Mouse (Mus musculus) MEL (cell line): ENCODE measurements around the gene Osbpl8. TPM values are rescaled to one million over a fixed set of nuclear protein-coding genes. Genes with fewer than 3 reads are reported as not detected.

Experiments used
- DNase-seq: peaks from one replicate; pipeline ENCODE4 v3.0.0; 2011; ENCODE audit warnings: low read depth, low spot score
- H3K27ac ChIP-seq: 2 replicates; pipeline ENCODE4 v1.5.1; 2012; ENCODE audit warnings: low read depth, mild to moderate bottlenecking, control low read depth, low read length, moderate library complexity; ENCODE audit not compliant: control insufficient read depth
- H3K27me3 ChIP-seq, 2 experiments: fragments of 150-350 bp in 1 of 2; sonication (generic) in 1 of 2; 2 replicates each; pipeline ENCODE4 v1.6.1; 2012; ENCODE audit warnings: low read length in 2 of 2, mild to moderate bottlenecking in 2 of 2, improper control_type of control experiment in 1 of 2, moderate library complexity in 1 of 2; ENCODE audit not compliant: insufficient read depth in 2 of 2, control insufficient read depth in 1 of 2
- H3K36me3 ChIP-seq, 2 experiments: 2 replicates each; pipeline ENCODE4 v1.6.1; 2012 to 2014; ENCODE audit warnings: low read length in 2 of 2, improper control_type of control experiment in 1 of 2, inconsistent platforms in 1 of 2, mild to moderate bottlenecking in 1 of 2; ENCODE audit not compliant: insufficient read depth in 2 of 2, control insufficient read depth in 1 of 2
- H3K4me1 ChIP-seq, 2 experiments: fragments of 150-350 bp in 1 of 2; sonication (generic) in 1 of 2; 2 replicates each; pipeline ENCODE4 v1.6.1; 2012; ENCODE audit warnings: low read length in 2 of 2, improper control_type of control experiment in 1 of 2, mild to moderate bottlenecking in 1 of 2; ENCODE audit not compliant: insufficient read depth in 2 of 2, control insufficient read depth in 1 of 2
- H3K4me3 ChIP-seq, 2 experiments: fragments of 150-350 bp in 1 of 2; sonication (generic) in 1 of 2; 2 replicates each; pipeline ENCODE4 v1.5.1; 2012; ENCODE audit warnings: low read depth in 2 of 2, low read length in 2 of 2, mild to moderate bottlenecking in 2 of 2, moderate library complexity in 2 of 2, control low read depth in 1 of 2, improper control_type of control experiment in 1 of 2; ENCODE audit not compliant: control insufficient read depth in 1 of 2, insufficient read depth in 1 of 2
- H3K79me2 ChIP-seq: 2 replicates; pipeline ENCODE4 v1.6.1; 2012; ENCODE audit warnings: mild to moderate bottlenecking, low read length, moderate library complexity; ENCODE audit not compliant: control insufficient read depth, poor library complexity, insufficient read depth
- H3K9ac ChIP-seq: 2 replicates; pipeline ENCODE4 v1.6.1; 2012; ENCODE audit warnings: low read depth, mild to moderate bottlenecking, control low read depth, low read length, moderate library complexity; ENCODE audit not compliant: control insufficient read depth, poor library complexity, severe bottlenecking
- H3K9me3 ChIP-seq: fragments of 150-350 bp; sonication (generic); replicated peaks from 2 replicates; pipeline ENCODE4 v1.6.1; 2012; ENCODE audit warnings: mild to moderate bottlenecking, low read length, improper control_type of control experiment, moderate library complexity; ENCODE audit not compliant: insufficient read depth
- BHLHE40 ChIP-seq: IDR thresholded peaks from 2 replicates; pipeline ENCODE4 v1.6.1; 2012; ENCODE audit warnings: low read depth, mild to moderate bottlenecking, inconsistent platforms, low read length, improper control_type of control experiment, borderline replicate concordance
- CHD2 ChIP-seq: IDR thresholded peaks from 2 replicates; pipeline ENCODE4 v1.6.1; 2011; ENCODE audit warnings: low read length, improper control_type of control experiment
- CTCF ChIP-seq, 3 experiments: IDR thresholded peaks in 2 of 3; conservative IDR thresholded peaks in 1 of 3; 2 replicates each; pipeline ENCODE4 v1.5.1; 2011 to 2012; ENCODE audit warnings: low read length in 3 of 3, low read depth in 2 of 3, mild to moderate bottlenecking in 2 of 3, improper control_type of control experiment in 1 of 3, inconsistent platforms in 1 of 3, mixed read lengths in 1 of 3, moderate library complexity in 1 of 3; ENCODE audit not compliant: control insufficient read depth in 1 of 3, insufficient read depth in 1 of 3, poor library complexity in 1 of 3, severe bottlenecking in 1 of 3
- E2F4 ChIP-seq: IDR thresholded peaks from 2 replicates; pipeline ENCODE4 v1.6.1; 2011; ENCODE audit warnings: low read depth, low read length, improper control_type of control experiment, borderline replicate concordance
- ELF1 ChIP-seq: IDR thresholded peaks from 2 replicates; pipeline ENCODE4 v1.6.1; 2014; ENCODE audit warnings: low read depth, mild to moderate bottlenecking, inconsistent platforms, low read length, improper control_type of control experiment, moderate library complexity
- EP300 ChIP-seq, 2 experiments: IDR thresholded peaks; 2 replicates each; pipeline ENCODE4 v1.6.1; 2011; ENCODE audit warnings: improper control_type of control experiment in 2 of 2, low read length in 2 of 2, low read depth in 1 of 2, mild to moderate bottlenecking in 1 of 2
- ETS1 ChIP-seq: IDR thresholded peaks from 2 replicates; pipeline ENCODE4 v1.6.1; 2012; ENCODE audit warnings: low read depth, mild to moderate bottlenecking, inconsistent platforms, low read length, improper control_type of control experiment, moderate library complexity
- GABPA ChIP-seq: IDR thresholded peaks from 2 replicates; pipeline ENCODE4 v1.6.1; 2012; ENCODE audit warnings: low read depth, mild to moderate bottlenecking, inconsistent platforms, low read length, improper control_type of control experiment, moderate library complexity
- GATA1 ChIP-seq: IDR thresholded peaks from 2 replicates; pipeline ENCODE4 v1.6.1; 2011; ENCODE audit warnings: low read depth, low read length, improper control_type of control experiment
- HCFC1 ChIP-seq: IDR thresholded peaks from 2 replicates; pipeline ENCODE4 v1.6.1; 2012; ENCODE audit warnings: low read depth, mild to moderate bottlenecking, inconsistent platforms, low read length, improper control_type of control experiment, moderate library complexity
- JUND ChIP-seq: IDR thresholded peaks from 2 replicates; pipeline ENCODE4 v1.6.1; 2011; ENCODE audit warnings: low read depth, mild to moderate bottlenecking, improper control_type of control experiment, low read length
- KAT2A ChIP-seq: conservative IDR thresholded peaks from 2 replicates; pipeline ENCODE4 v1.6.1; 2012; ENCODE audit warnings: low read depth, low read length, improper control_type of control experiment, inconsistent platforms
- MAFK ChIP-seq: IDR thresholded peaks from 2 replicates; pipeline ENCODE4 v1.6.1; 2011; ENCODE audit warnings: low read depth, mild to moderate bottlenecking, low read length, improper control_type of control experiment, borderline replicate concordance
- MAX ChIP-seq: IDR thresholded peaks from 2 replicates; pipeline ENCODE4 v1.6.1; 2011; ENCODE audit warnings: low read length, improper control_type of control experiment
- MYB ChIP-seq: IDR thresholded peaks from 2 replicates; pipeline ENCODE4 v1.6.1; 2011; ENCODE audit warnings: mild to moderate bottlenecking, low read depth, low read length, improper control_type of control experiment
- MYC ChIP-seq: IDR thresholded peaks from 2 replicates; pipeline ENCODE4 v1.6.1; 2011; ENCODE audit warnings: low read depth, mild to moderate bottlenecking, low read length, improper control_type of control experiment, moderate library complexity
- NELFE ChIP-seq: IDR thresholded peaks from 2 replicates; pipeline ENCODE4 v1.6.1; 2011; ENCODE audit warnings: low read depth, low read length, improper control_type of control experiment
- NRF1 ChIP-seq: IDR thresholded peaks from 2 replicates; pipeline ENCODE4 v1.6.1; 2014; ENCODE audit warnings: low read depth, mild to moderate bottlenecking, inconsistent platforms, low read length, improper control_type of control experiment, moderate library complexity; ENCODE audit not compliant: poor library complexity, insufficient read depth, severe bottlenecking
- POLR2A ChIP-seq, 2 experiments: IDR thresholded peaks; 2 replicates each; pipeline ENCODE4 v1.6.1; 2011 to 2012; ENCODE audit warnings: low read length in 2 of 2, mild to moderate bottlenecking in 2 of 2, control low read depth in 1 of 2, improper control_type of control experiment in 1 of 2, low read depth in 1 of 2, moderate library complexity in 1 of 2; ENCODE audit not compliant: control insufficient read depth in 1 of 2, insufficient read depth in 1 of 2, poor library complexity in 1 of 2
- POLR2AphosphoS2 ChIP-seq: IDR thresholded peaks from 2 replicates; pipeline ENCODE4 v1.6.1; 2011; ENCODE audit warnings: low read length, improper control_type of control experiment
- RAD21 ChIP-seq: IDR thresholded peaks from 2 replicates; pipeline ENCODE4 v1.6.1; 2011; ENCODE audit warnings: mild to moderate bottlenecking, low read depth, low read length, improper control_type of control experiment
- RCOR1 ChIP-seq: IDR thresholded peaks from 2 replicates; pipeline ENCODE4 v1.6.1; 2012; ENCODE audit warnings: low read depth, mild to moderate bottlenecking, inconsistent platforms, low read length, improper control_type of control experiment
- SIN3A ChIP-seq: IDR thresholded peaks from 2 replicates; pipeline ENCODE4 v1.6.1; 2012; ENCODE audit warnings: low read length, improper control_type of control experiment, inconsistent platforms
- TAL1 ChIP-seq: IDR thresholded peaks from 2 replicates; pipeline ENCODE4 v1.6.1; 2012; ENCODE audit warnings: mild to moderate bottlenecking, inconsistent platforms, low read length, moderate library complexity, mixed read lengths
- TBP ChIP-seq: IDR thresholded peaks from 2 replicates; pipeline ENCODE4 v1.8.0; 2011; ENCODE audit warnings: low read depth, low read length, improper control_type of control experiment
- TCF12 ChIP-seq: IDR thresholded peaks from 2 replicates; pipeline ENCODE4 v1.6.1; 2014; ENCODE audit warnings: low read depth, mild to moderate bottlenecking, inconsistent platforms, low read length, improper control_type of control experiment, moderate library complexity
- USF1 ChIP-seq: IDR thresholded peaks from 2 replicates; pipeline ENCODE4 v1.6.1; 2014; ENCODE audit warnings: low read depth, mild to moderate bottlenecking, inconsistent platforms, low read length, improper control_type of control experiment, moderate library complexity
- USF2 ChIP-seq, 2 experiments: IDR thresholded peaks; 2 replicates each; pipeline ENCODE4 v1.6.1; 2011 to 2012; ENCODE audit warnings: improper control_type of control experiment in 2 of 2, low read length in 2 of 2, borderline replicate concordance in 1 of 2, inconsistent platforms in 1 of 2, low read depth in 1 of 2, mild to moderate bottlenecking in 1 of 2; ENCODE audit not compliant: insufficient read depth in 1 of 2
- ZC3H11A ChIP-seq: IDR thresholded peaks from 2 replicates; pipeline ENCODE4 v1.6.1; 2012; ENCODE audit warnings: low read depth, mild to moderate bottlenecking, inconsistent platforms, low read length, improper control_type of control experiment
- ZMIZ1 ChIP-seq: IDR thresholded peaks from 2 replicates; pipeline ENCODE4 v1.6.1; 2012; ENCODE audit warnings: low read depth, mild to moderate bottlenecking, inconsistent platforms, low read length, improper control_type of control experiment, moderate library complexity
- ZNF384 ChIP-seq: IDR thresholded peaks from 2 replicates; pipeline ENCODE4 v1.6.1; 2012; ENCODE audit warnings: low read depth, mild to moderate bottlenecking, inconsistent platforms, low read length, improper control_type of control experiment
- polyA plus RNA-seq, 2 experiments: library from polyadenylated mRNA; stranded (reverse) in 1 of 2; unstranded in 1 of 2; fragments of >175 nt in 1 of 2; fragments of >200 nt in 1 of 2; gene quantifications; 2 replicates each; pipeline versions ENCODE4 v1.2.1 to v1.2.4; 2012; ENCODE audit warnings: low replicate concordance in 2 of 2, low read depth in 1 of 2; ENCODE audit not compliant: insufficient read length in 2 of 2, insufficient read depth in 1 of 2, missing spikeins in 1 of 2
- total RNA-seq: library from RNA; depleted of rRNA; stranded (reverse); fragments of 300-350 nt; gene quantifications from 2 replicates; pipeline ENCODE4 v1.2.3, GENCODE M21; 2012

The Osbpl8 gene
- total and polyA plus RNA-seq, 3 experiments = 26.2 to 44.8 (median 33.4) TPM

GRCm38 (mm10) chr10:111118292-111118691 lies 46.3 kb upstream of the Osbpl8 start (continued):
- TF ChIP-seq BHLHE40 (peak; percentile 92), EP300 (IDR thresholded peaks at IDR 0.05; ENCODE audit: low read depth in 1 of 2, low read length in 2 of 2) (peak; percentile 72 to 85), ZC3H11A (no peak), CTCF (IDR thresholded peaks at IDR 0.05 in 2 of 3, conservative IDR thresholded peaks at IDR 0.05 in 1 of 3; ENCODE audit: control insufficient read depth in 1 of 3, insufficient read depth in 1 of 3, low read depth in 2 of 3, low read length in 3 of 3, poor library complexity in 1 of 3, severe bottlenecking in 1 of 3) (no peak), RAD21 (no peak), KAT2A (no peak; the same call in 1 of the 2 replicates), SIN3A (peak; percentile 98), USF2 (IDR thresholded peaks at IDR 0.05; ENCODE audit: borderline replicate concordance in 1 of 2, insufficient read depth in 1 of 2, low read depth in 1 of 2, low read length in 2 of 2) (peak in 1 of 2 experiments; percentile 62; a peak in 1 of 4 replicates), GATA1 (peak; percentile 89), RCOR1 (peak; percentile 49; the same call in 1 of the 2 replicates), ZNF384 (peak; percentile 99), E2F4 (no peak), ZMIZ1 (0 out of 2 replicates have a peak, but pooled peaks have one; percentile 42), HCFC1 (peak; percentile 71)

- TF ChIP-seq ELF1 (peak; percentile 58), JUND (peak; percentile 28; the same call in 1 of the 2 replicates), MAX (peak; percentile 21; the same call in 1 of the 2 replicates), MYB (peak; percentile 95), NELFE (peak; percentile 47), TCF12 (peak; percentile 75), ZC3H11A (no peak), POLR2A (IDR thresholded peaks at IDR 0.05; ENCODE audit: control insufficient read depth in 1 of 2, insufficient read depth in 1 of 2, low read depth in 1 of 2, low read length in 2 of 2, poor library complexity in 1 of 2) (peak; percentile 20 to 63; a peak in 2 of 4 replicates), USF2 (IDR thresholded peaks at IDR 0.05; ENCODE audit: borderline replicate concordance in 1 of 2, insufficient read depth in 1 of 2, low read depth in 1 of 2, low read length in 2 of 2) (no peak), CHD2 (no peak), E2F4 (no peak), MAFK (no peak), ETS1 (peak; percentile 86; the same call in 1 of the 2 replicates), MYC (peak; percentile 71; the same call in 1 of the 2 replicates), NRF1 (no peak), TBP (peak; percentile 84), GABPA (no peak), ZMIZ1 (no peak; the same call in none of the 2 replicates), EP300 (IDR thresholded peaks at IDR 0.05; ENCODE audit: low read depth in 1 of 2, low read length in 2 of 2) (peak; percentile 96 to 98), GATA1 (peak; percentile 90), RCOR1 (peak; percentile 85; the same call in 1 of the 2 replicates), USF1 (no peak), TAL1 (peak; percentile 65), SIN3A (peak; percentile 81), ZNF384 (no peak; the same call in 1 of the 2 replicates), POLR2AphosphoS2 (no peak), HCFC1 (peak; percentile 42; the same call in 1 of the 2 replicates)
- peak overlapping the region; percentile 71 for H3K9ac ChIP-seq
- H3K27ac ChIP-seq = peak overlapping the region; percentile 100
- H3K9me3 ChIP-seq = no peaks in the 10 kb centered on the region
- H3K4me1 ChIP-seq = peaks cover 28 to 48% of the 10 kb centered on the region in 2 experiments
- H3K4me3 ChIP-seq = peak overlapping the region; percentile 5 to 22
- peaks cover 0 to 48% of the 10 kb centered on the region in 2 experiments; a peak in 2 of 4 replicates for H3K36me3 ChIP-seq
- DNase-seq = peak; percentile 91
- H3K79me2 ChIP-seq = peaks cover 1% of the 10 kb centered on the region; the same call in 1 of the 2 replicates
- H3K27me3 ChIP-seq = no peaks in the 10 kb centered on the region
Measured at GRCm38 (mm10) chr10:111118991-111119650, 45.4 kb upstream of the Osbpl8 start.
